Mouse (Mus musculus): ENCODE results near the gene Soat2. TPM values are rescaled to one million over a fixed set of nuclear protein-coding genes. Genes with fewer than 3 reads are reported as not detected.

Soat2 gene
- polyA plus RNA-seq, 1 experiment from 2014 or later = 5.4 TPM

DNA sequence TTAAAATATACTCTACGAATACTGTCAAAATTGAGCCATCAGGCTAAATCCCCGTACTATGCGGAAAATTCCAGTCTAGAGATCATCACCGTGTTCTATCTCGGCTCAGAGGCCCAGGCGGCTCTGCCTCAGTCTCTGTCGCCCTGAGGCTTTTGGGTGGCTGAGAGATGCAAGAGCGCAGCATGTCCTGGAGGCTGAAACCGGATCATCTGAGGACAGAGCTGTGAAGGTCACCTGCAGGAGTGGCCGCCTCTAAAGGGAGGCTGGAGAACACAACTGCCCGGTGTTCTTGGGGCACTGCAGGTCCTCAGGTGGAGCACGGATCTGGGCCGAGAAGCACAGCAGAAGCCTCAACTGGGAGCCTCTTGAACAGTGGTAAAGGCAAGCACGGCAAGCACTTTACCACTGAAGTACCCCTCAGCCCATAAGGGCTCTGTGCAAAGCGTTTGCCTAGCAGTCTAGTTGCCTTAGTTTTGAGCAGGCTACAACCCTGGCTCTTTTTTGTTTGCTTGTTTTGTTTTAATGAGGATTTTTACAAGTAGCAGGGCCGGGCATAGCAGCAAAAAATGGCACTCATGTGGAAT is 25.5 kb downstream of the Soat2 start:
- Histone ChIP-seq H3K36me3 (ENCODE audit: control insufficient read depth, insufficient read depth, low read length) (no peaks in the 10 kb centered on the region; the same call in 1 of the 2 replicates), H3K9me3 (replicated peaks; ENCODE audit: control insufficient read depth, low read length) (no peaks in the 10 kb centered on the region), H3K27me3 (ENCODE audit: control insufficient read depth, insufficient read depth, low read length) (no peaks in the 10 kb centered on the region), H3K4me1 (ENCODE audit: control insufficient read depth, insufficient read depth, low read length) (no peaks in the 10 kb centered on the region), H3K9ac (ENCODE audit: low read length) (no peak overlapping the region), H3K27ac (ENCODE audit: low read length) (no peak overlapping the region), H3K4me2 (ENCODE audit: low read depth, low read length) (no peak overlapping the region), H3K4me3 (replicated peaks; ENCODE audit: low read length) (no peak overlapping the region)
- 85% methylated on average over 16 of the region's 16 CpGs for WGBS
- ATAC-seq (ENCODE audit: insufficient read depth, low FRiP score) = no peak

DNA sequence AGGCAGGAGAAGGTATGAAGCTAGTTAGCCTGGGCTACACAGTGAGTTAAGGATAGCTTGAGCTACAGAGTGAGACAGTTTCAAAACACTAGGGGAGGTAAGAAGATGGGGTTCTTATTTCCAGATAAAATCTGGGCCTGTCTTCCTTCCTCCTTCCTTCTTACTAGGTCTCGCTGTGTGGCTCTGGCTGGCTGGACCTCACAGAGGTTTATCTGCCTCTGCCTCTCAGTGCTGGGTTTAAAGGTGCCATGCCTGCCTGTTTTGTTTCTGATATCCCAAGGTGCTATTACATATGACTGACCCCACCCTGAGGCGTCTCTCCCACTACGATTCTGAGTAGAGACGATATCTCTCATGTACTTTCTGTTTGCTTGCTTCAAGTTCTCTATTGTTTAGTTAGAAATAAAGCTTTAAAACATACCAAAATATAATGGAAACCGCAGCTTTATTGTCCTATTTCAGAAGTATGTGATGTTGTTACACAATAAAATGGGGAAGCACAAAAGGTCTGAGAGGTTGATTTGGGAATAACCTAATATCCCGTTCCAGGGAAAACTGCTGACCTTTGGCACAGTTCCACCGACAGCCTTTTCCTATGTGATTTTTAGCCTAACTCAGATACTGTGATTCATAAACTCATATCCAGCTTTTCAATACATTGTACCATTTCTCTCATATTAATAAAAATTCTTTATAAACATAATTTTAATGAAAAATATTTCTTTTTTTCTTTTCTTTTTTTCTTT is 26.4 kb downstream of the Soat2 start:
- no peak overlapping the region for H3K27ac ChIP-seq (ENCODE audit: low read length)
- H3K36me3 ChIP-seq (ENCODE audit: control insufficient read depth, insufficient read depth, low read length) = no peaks in the 10 kb centered on the region; the same call in 1 of the 2 replicates
- H3K27me3 ChIP-seq (ENCODE audit: control insufficient read depth, insufficient read depth, low read length) = no peaks in the 10 kb centered on the region
- no peaks in the 10 kb centered on the region for H3K4me1 ChIP-seq (ENCODE audit: control insufficient read depth, insufficient read depth, low read length)
- WGBS = 80% methylated on average over 7 of the region's 7 CpGs
- no peak overlapping the region for H3K9ac ChIP-seq (ENCODE audit: low read length)
- no peak for ATAC-seq (ENCODE audit: insufficient read depth, low FRiP score)
- no peaks in the 10 kb centered on the region for H3K9me3 ChIP-seq (replicated peaks; ENCODE audit: control insufficient read depth, low read length)
- H3K4me2 ChIP-seq (ENCODE audit: low read depth, low read length) = no peak overlapping the region
- H3K4me3 ChIP-seq (replicated peaks; ENCODE audit: low read length) = no peak overlapping the region

DNA sequence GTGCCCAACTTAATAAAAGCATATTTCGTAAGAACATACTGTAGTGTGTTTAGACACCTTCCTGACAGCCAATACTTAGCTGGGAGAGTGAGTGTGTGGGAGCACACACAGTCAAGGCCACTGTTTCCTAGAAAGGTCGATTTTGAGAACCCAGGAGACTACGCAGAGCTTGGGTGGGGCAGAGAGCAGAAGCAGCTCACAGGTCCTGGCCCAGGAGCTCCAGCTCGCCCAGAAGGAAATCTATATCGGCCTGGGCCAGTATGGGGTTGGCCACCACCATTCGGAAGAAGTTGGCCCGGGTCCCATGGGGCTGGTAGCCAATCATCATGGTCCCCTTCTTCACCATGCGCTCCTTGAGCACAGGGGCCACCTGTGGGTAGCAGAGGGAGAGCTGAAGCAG is 27.1 kb downstream of the Soat2 start:
- WGBS = 83% methylated on average over 8 of the region's 8 CpGs
- H3K4me2 ChIP-seq (ENCODE audit: low read depth, low read length) = no peak overlapping the region
- no peaks in the 10 kb centered on the region for H3K27me3 ChIP-seq (ENCODE audit: control insufficient read depth, insufficient read depth, low read length)
- no peaks in the 10 kb centered on the region for H3K4me1 ChIP-seq (ENCODE audit: control insufficient read depth, insufficient read depth, low read length)
- no peak overlapping the region for H3K27ac ChIP-seq (ENCODE audit: low read length)
- ATAC-seq (ENCODE audit: insufficient read depth, low FRiP score) = no peak
- no peak overlapping the region for H3K9ac ChIP-seq (ENCODE audit: low read length)
- H3K9me3 ChIP-seq (replicated peaks; ENCODE audit: control insufficient read depth, low read length) = no peaks in the 10 kb centered on the region
- no peak overlapping the region for H3K4me3 ChIP-seq (replicated peaks; ENCODE audit: low read length)
- no peaks in the 10 kb centered on the region; the same call in 1 of the 2 replicates for H3K36me3 ChIP-seq (ENCODE audit: control insufficient read depth, insufficient read depth, low read length)

DNA sequence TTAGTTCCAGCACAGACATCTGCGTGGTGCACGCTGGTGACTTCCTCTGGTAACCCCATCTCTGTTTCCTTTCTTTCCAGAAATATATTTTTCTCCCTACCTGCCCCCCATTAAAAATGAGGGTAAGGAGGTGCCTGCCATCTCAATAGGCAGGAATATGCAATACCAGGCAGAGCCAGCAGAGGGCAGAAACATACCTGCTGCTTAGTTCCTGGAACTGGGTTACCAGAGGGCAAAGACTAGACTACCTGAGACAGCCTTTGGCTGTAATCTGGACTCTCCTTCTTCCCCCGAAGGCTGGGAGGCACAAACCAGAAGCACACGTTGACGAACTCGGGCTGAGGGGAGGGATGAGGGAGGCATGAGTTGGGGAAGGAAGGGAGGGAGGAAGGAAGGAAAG is 28.0 kb downstream of the Soat2 start:
- H3K4me1 ChIP-seq (ENCODE audit: control insufficient read depth, insufficient read depth, low read length) = no peaks in the 10 kb centered on the region
- no peak overlapping the region for H3K27ac ChIP-seq (ENCODE audit: low read length)
- no peaks in the 10 kb centered on the region; the same call in 1 of the 2 replicates for H3K36me3 ChIP-seq (ENCODE audit: control insufficient read depth, insufficient read depth, low read length)
- no peaks in the 10 kb centered on the region for H3K27me3 ChIP-seq (ENCODE audit: control insufficient read depth, insufficient read depth, low read length)
- no peak overlapping the region for H3K4me3 ChIP-seq (replicated peaks; ENCODE audit: low read length)
- ATAC-seq (ENCODE audit: insufficient read depth, low FRiP score) = 0 out of 2 replicates have a peak, but pooled peaks have one; percentile 52
- no peak overlapping the region for H3K4me2 ChIP-seq (ENCODE audit: low read depth, low read length)
- no peaks in the 10 kb centered on the region for H3K9me3 ChIP-seq (replicated peaks; ENCODE audit: control insufficient read depth, low read length)
- 16% methylated on average over 6 of the region's 6 CpGs for WGBS
- H3K9ac ChIP-seq (ENCODE audit: low read length) = no peak overlapping the region

DNA sequence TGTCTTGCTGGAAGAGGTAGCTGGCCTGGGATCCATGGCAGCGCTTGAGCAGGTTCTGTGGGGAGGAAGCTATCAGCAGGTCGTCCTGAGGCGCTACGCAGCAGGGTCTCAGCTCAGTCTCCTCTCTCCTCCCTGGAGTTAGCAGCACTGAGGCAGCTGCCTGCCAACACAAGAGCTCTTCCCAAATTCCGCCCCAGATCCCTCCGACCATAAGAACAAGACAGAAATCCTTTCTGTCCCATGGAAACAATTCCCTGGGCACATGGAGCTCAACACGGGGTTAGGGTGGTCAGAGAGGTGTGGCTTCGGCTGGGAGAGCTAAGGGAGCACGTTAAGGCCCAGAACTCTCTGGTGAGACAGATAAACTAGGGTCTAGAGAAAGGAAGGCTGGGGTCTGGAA is 28.8 kb downstream of the Soat2 start:
- WGBS = 74% methylated on average over 9 of the region's 9 CpGs
- Histone ChIP-seq H3K36me3 (ENCODE audit: control insufficient read depth, insufficient read depth, low read length) (no peaks in the 10 kb centered on the region; the same call in 1 of the 2 replicates), H3K4me3 (replicated peaks; ENCODE audit: low read length) (no peak overlapping the region), H3K27ac (ENCODE audit: low read length) (no peak overlapping the region), H3K9ac (ENCODE audit: low read length) (no peak overlapping the region), H3K4me1 (ENCODE audit: control insufficient read depth, insufficient read depth, low read length) (no peaks in the 10 kb centered on the region), H3K4me2 (ENCODE audit: low read depth, low read length) (no peak overlapping the region), H3K27me3 (ENCODE audit: control insufficient read depth, insufficient read depth, low read length) (no peaks in the 10 kb centered on the region), H3K9me3 (replicated peaks; ENCODE audit: control insufficient read depth, low read length) (no peaks in the 10 kb centered on the region)
- ATAC-seq (ENCODE audit: insufficient read depth, low FRiP score) = no peak

DNA sequence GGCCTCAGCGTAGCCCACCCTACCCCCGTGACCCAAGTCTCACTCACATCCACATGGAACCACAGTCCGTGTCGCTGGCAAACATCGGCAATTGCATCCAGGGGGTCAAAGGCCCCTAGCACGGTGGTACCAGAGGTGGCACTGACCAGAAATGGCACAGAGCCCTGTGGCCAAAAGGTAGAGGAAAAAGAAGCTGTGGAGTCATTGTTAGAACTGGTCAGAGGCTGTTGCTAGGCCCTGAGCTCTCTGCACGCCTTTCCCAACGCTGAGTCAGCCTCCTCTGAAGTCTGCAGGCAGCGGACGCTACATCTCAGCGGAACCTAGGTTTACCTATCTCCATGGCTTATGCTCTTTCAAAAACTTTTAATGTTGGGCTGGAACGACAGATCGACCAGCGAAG is 29.6 kb downstream of the Soat2 start:
- Histone ChIP-seq H3K27me3 (ENCODE audit: control insufficient read depth, insufficient read depth, low read length) (no peaks in the 10 kb centered on the region), H3K4me2 (ENCODE audit: low read depth, low read length) (no peak overlapping the region), H3K36me3 (ENCODE audit: control insufficient read depth, insufficient read depth, low read length) (no peaks in the 10 kb centered on the region; the same call in 1 of the 2 replicates), H3K4me1 (ENCODE audit: control insufficient read depth, insufficient read depth, low read length) (no peaks in the 10 kb centered on the region), H3K27ac (ENCODE audit: low read length) (no peak overlapping the region), H3K9me3 (replicated peaks; ENCODE audit: control insufficient read depth, low read length) (no peaks in the 10 kb centered on the region), H3K9ac (ENCODE audit: low read length) (no peak overlapping the region), H3K4me3 (replicated peaks; ENCODE audit: low read length) (no peak overlapping the region)
- WGBS = 87% methylated on average over 14 of the region's 14 CpGs
- ATAC-seq (ENCODE audit: insufficient read depth, low FRiP score) = no peak

DNA sequence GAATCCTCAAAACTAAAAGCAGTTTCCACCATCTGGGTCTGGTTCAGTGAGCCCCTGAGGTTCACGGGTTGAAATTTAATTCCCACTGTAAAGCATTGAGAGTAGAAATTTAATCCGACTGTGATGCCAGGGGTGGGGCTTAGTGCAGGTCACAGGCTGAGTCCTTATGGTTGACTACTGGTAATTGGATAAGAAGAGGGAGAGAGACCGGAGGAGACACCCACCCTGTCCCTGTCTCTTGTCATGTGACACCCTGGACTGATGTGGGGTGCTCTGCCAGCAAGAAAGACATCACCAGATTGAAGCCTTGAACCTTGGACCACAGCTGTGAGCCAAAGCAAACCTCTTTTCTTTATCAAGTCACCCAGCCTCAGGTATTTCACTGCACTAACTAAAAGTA is 32.8 kb downstream of the Soat2 start:
- Histone ChIP-seq H3K9me3 (replicated peaks; ENCODE audit: control insufficient read depth, low read length) (no peaks in the 10 kb centered on the region), H3K27ac (ENCODE audit: low read length) (no peak overlapping the region), H3K36me3 (ENCODE audit: control insufficient read depth, insufficient read depth, low read length) (0 out of 2 replicates have a peak, but pooled peaks cover 3% of the 10 kb centered on the region), H3K4me2 (ENCODE audit: low read depth, low read length) (no peak overlapping the region), H3K27me3 (ENCODE audit: control insufficient read depth, insufficient read depth, low read length) (no peaks in the 10 kb centered on the region), H3K4me3 (replicated peaks; ENCODE audit: low read length) (no peak overlapping the region), H3K9ac (ENCODE audit: low read length) (no peak overlapping the region), H3K4me1 (ENCODE audit: control insufficient read depth, insufficient read depth, low read length) (no peaks in the 10 kb centered on the region)
- ATAC-seq (ENCODE audit: insufficient read depth, low FRiP score) = no peak
- 81% methylated on average over 3 of the region's 3 CpGs for WGBS

DNA sequence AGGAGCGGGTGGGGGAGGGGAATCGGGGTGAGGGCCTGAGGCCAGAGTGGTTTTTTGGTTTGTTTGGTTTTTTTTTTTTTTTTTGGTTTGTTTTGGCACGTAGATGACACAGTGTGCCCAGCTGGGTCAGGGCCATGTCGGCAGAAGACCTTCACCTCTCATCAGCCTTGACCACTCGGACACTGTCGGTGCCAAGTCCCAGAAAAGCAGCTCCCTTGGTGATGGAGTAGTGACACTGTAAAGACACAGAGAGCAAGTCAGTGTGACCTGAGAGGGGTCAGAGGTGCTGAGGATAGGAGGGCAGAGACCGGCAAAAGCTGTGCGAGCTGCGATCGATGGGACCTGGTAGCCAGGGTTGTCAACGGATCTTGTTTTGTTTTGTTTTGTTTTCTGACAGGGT is 35.9 kb downstream of the Soat2 start:
- H3K36me3 ChIP-seq (ENCODE audit: control insufficient read depth, insufficient read depth, low read length) = 0 out of 2 replicates have a peak, but pooled peaks cover 3% of the 10 kb centered on the region

DNA sequence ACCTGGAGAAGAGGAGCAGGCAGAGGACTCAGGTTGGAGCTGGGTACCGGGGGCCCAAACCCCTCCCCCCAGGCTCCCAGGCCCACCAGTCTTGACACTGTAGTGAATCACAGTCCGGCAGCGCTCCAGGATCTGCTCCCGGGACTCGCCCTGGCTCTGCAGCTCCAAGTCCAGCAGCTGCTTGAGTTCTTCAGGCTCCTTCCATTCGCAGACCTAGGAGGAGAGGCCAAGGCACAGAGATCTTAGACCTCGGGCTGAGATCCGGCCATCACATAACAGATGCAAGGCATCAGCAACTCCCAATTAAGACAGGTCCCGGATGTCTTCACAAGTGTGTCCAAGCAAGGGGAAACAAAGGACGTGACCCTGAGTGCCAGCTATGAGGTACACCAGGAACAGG is 37.8 kb downstream of the Soat2 start:
- H3K27ac ChIP-seq (ENCODE audit: low read length) = no peak overlapping the region
- no peaks in the 10 kb centered on the region for H3K9me3 ChIP-seq (replicated peaks; ENCODE audit: control insufficient read depth, low read length)
- ATAC-seq (ENCODE audit: insufficient read depth, low FRiP score) = no peak
- no peaks in the 10 kb centered on the region for H3K27me3 ChIP-seq (ENCODE audit: control insufficient read depth, insufficient read depth, low read length)
- H3K36me3 ChIP-seq (ENCODE audit: control insufficient read depth, insufficient read depth, low read length) = 0 out of 2 replicates have a peak, but pooled peaks cover 3% of the 10 kb centered on the region
- no peak overlapping the region for H3K4me2 ChIP-seq (ENCODE audit: low read depth, low read length)
- peak overlapping the region; percentile 9; the same call in 1 of the 2 replicates for H3K9ac ChIP-seq (ENCODE audit: low read length)
- WGBS = 75% methylated on average over 10 of the region's 10 CpGs
- no peak overlapping the region for H3K4me3 ChIP-seq (replicated peaks; ENCODE audit: low read length)
- H3K4me1 ChIP-seq (ENCODE audit: control insufficient read depth, insufficient read depth, low read length) = peaks cover 9% of the 10 kb centered on the region; the same call in 1 of the 2 replicates

More for the DNA sequence above, 35.9 kb downstream of the Soat2 start:
- 76% methylated on average over 11 of the region's 11 CpGs for WGBS
- no peak overlapping the region for H3K4me3 ChIP-seq (replicated peaks; ENCODE audit: low read length)
- no peak overlapping the region for H3K4me2 ChIP-seq (ENCODE audit: low read depth, low read length)
- H3K27me3 ChIP-seq (ENCODE audit: control insufficient read depth, insufficient read depth, low read length) = no peaks in the 10 kb centered on the region
- 0 out of 2 replicates have a peak, but pooled peaks cover 2% of the 10 kb centered on the region for H3K4me1 ChIP-seq (ENCODE audit: control insufficient read depth, insufficient read depth, low read length)
- no peaks in the 10 kb centered on the region for H3K9me3 ChIP-seq (replicated peaks; ENCODE audit: control insufficient read depth, low read length)
- no peak overlapping the region for H3K27ac ChIP-seq (ENCODE audit: low read length)
- H3K9ac ChIP-seq (ENCODE audit: low read length) = no peak overlapping the region
- ATAC-seq (ENCODE audit: insufficient read depth, low FRiP score) = no peak
